In genomic region chr2:102815289-102815809, GRCm38 (mm10) we compare ENCODE assay signal across 11 mouse cellular contexts.
DNase-seq lines count a peak whose midpoint lies in the region; ATAC-seq and TF ChIP-seq lines count a peak whose summit lies in the region.
"Had no signal": no experiment of that assay in that cellular context is flagged by ENCODE, and none has a peak within 500 bp of the region (broad histone marks: within the 10 kb centered on the region; RNA-seq: fewer than 3 reads in every experiment).

No protein-coding gene starts in this region.

- H3K27me3 ChIP-seq in spleen, adult 2 months (ENCODE audit: control insufficient read depth, insufficient read depth, low read length): no peaks in the 10 kb centered on the region
- no peaks in the 10 kb centered on the region for H3K27me3 ChIP-seq in forebrain, postnatal 0 days (ENCODE audit: insufficient read depth, low read length)
- no peaks in the 10 kb centered on the region for H3K27me3 ChIP-seq in midbrain, postnatal 0 days (ENCODE audit: insufficient read depth, low read length)
- H3K27me3 ChIP-seq: forebrain, embryonic 13.5 days; liver, embryonic 13.5 days had no signal

- peak; percentile 84 for DNase-seq in heart, adult 11 months
- no peak for DNase-seq in heart, postnatal 25 days (ENCODE audit: low spot score)
- peak; percentile 77 for DNase-seq in ZHBTc4 (ENCODE audit: low read depth, low spot score)
- peak; percentile 46 for DNase-seq in large intestine, adult 2 months (ENCODE audit: low read depth, low spot score)
- DNase-seq in spleen, adult 2 months (ENCODE audit: low read depth in 1 of 2, low spot score in 2 of 2): peak; percentile 33 to 38
- DNase-seq in forebrain, postnatal 0 days: no peak
- DNase-seq in midbrain, postnatal 0 days (ENCODE audit: low spot score): no peak
- no peak for DNase-seq in layer of hippocampus, adult 8-10 months (ENCODE audit: low spot score in 2 of 2)
- DNase-seq: liver, embryonic 13.5 days had no signal

- intact Hi-C loops in heart, postnatal 25 days (cut with DNase I): no loop called here

- H3K4me1 ChIP-seq in spleen, adult 2 months (ENCODE audit: control insufficient read depth, insufficient read depth, insufficient read length): peaks cover 16% of the 10 kb centered on the region
- H3K4me1 ChIP-seq in forebrain, postnatal 0 days (ENCODE audit: insufficient read depth): no peaks in the 10 kb centered on the region
- peaks cover 6% of the 10 kb centered on the region; the same call in 1 of the 2 replicates for H3K4me1 ChIP-seq in midbrain, postnatal 0 days (ENCODE audit: insufficient read depth, low read length)
- H3K4me1 ChIP-seq: liver, embryonic 13.5 days had no signal

- H3K4me3 ChIP-seq in spleen, adult 2 months (ENCODE audit: extremely low read depth, insufficient read depth, insufficient read length): no peak overlapping the region
- no peak overlapping the region for H3K4me3 ChIP-seq in forebrain, postnatal 0 days (ENCODE audit: low read depth, low read length)
- no peak overlapping the region for H3K4me3 ChIP-seq in midbrain, postnatal 0 days (ENCODE audit: low read depth, low read length)
- H3K4me3 ChIP-seq: forebrain, embryonic 13.5 days; liver, embryonic 13.5 days had no signal

- H3K9me3 ChIP-seq in forebrain, postnatal 0 days (ENCODE audit: low read length): no peaks in the 10 kb centered on the region
- H3K9me3 ChIP-seq in midbrain, postnatal 0 days (ENCODE audit: low read length): no peaks in the 10 kb centered on the region
- H3K9me3 ChIP-seq: forebrain, embryonic 13.5 days; liver, embryonic 13.5 days had no signal

- H3K36me3 ChIP-seq in spleen, adult 2 months (ENCODE audit: control insufficient read depth, insufficient read depth, low read length): peaks cover 7% of the 10 kb centered on the region
- H3K36me3 ChIP-seq in forebrain, postnatal 0 days (ENCODE audit: insufficient read depth): no peaks in the 10 kb centered on the region
- no peaks in the 10 kb centered on the region for H3K36me3 ChIP-seq in midbrain, postnatal 0 days (ENCODE audit: insufficient read depth, low read length)

- H3K4me2 ChIP-seq in forebrain, postnatal 0 days (ENCODE audit: low read depth): no peak overlapping the region
- no peak overlapping the region for H3K4me2 ChIP-seq in midbrain, postnatal 0 days (ENCODE audit: low read depth, low read length, poor library complexity, severe bottlenecking)
- H3K4me2 ChIP-seq: forebrain, embryonic 13.5 days; heart, embryonic 11.5 days; liver, embryonic 13.5 days had no signal

- TF ChIP-seq POLR2A in spleen, adult 2 months (IDR thresholded peaks at IDR 0.05; ENCODE audit: low read depth, low read length): no peak

- 8% methylated on average over 6 of the region's 6 CpGs for WGBS in large intestine, adult 2 months
- WGBS in spleen, adult 2 months: 40% methylated on average over 6 of the region's 6 CpGs
- 83% methylated on average over 6 of the region's 6 CpGs for WGBS in forebrain, postnatal 0 days
- 79% methylated on average over 6 of the region's 6 CpGs for WGBS in midbrain, postnatal 0 days

- no peak overlapping the region for H3K9ac ChIP-seq in forebrain, postnatal 0 days
- no peak overlapping the region for H3K9ac ChIP-seq in midbrain, postnatal 0 days (replicated peaks; ENCODE audit: low read length, poor library complexity, severe bottlenecking)
- H3K9ac ChIP-seq: forebrain, embryonic 13.5 days; liver, embryonic 13.5 days had no signal

- TF ChIP-seq CTCF in spleen, adult 2 months (IDR thresholded peaks at IDR 0.05; ENCODE audit: extremely low read depth, insufficient read depth, insufficient read length, insufficient replicate concordance): no peak
- no peak for TF ChIP-seq CTCF in forebrain, postnatal 0 days (IDR thresholded peaks at IDR 0.05; ENCODE audit: low read depth)
- TF ChIP-seq CTCF in midbrain, postnatal 0 days (IDR thresholded peaks at IDR 0.05): no peak

- peak overlapping the region; percentile 55; the same call in 1 of the 2 replicates for H3K27ac ChIP-seq in spleen, adult 2 months (ENCODE audit: insufficient read depth, low read length)
- H3K27ac ChIP-seq in forebrain, postnatal 0 days (ENCODE audit: low read depth, low read length): no peak overlapping the region
- no peak overlapping the region for H3K27ac ChIP-seq in midbrain, postnatal 0 days (ENCODE audit: low read depth, low read length)
- H3K27ac ChIP-seq: forebrain, embryonic 13.5 days; liver, embryonic 13.5 days had no signal

- ATAC-seq in forebrain, postnatal 0 days: no peak
- ATAC-seq in midbrain, postnatal 0 days (ENCODE audit: low FRiP score): no peak
- ATAC-seq: forebrain, embryonic 13.5 days had no signal

Comparison
In these comparisons a context has a peak if more than half of its experiments do, and no peak if none do; other contexts are left out.
1. DNase-seq: peak in heart, adult 11 months (single experiment), ZHBTc4 (single experiment), large intestine, adult 2 months (single experiment) and spleen, adult 2 months (2 of 2); none in heart, postnatal 25 days (single experiment), forebrain, postnatal 0 days (single experiment), midbrain, postnatal 0 days (single experiment) and layer of hippocampus, adult 8-10 months (0 of 2).